Mouse (Mus musculus) heart, embryonic 14.5 days (tissue): ENCODE data around the gene Rgs11. TPM values are rescaled to one million over a fixed set of nuclear protein-coding genes. Genes with fewer than 3 reads are reported as not detected.
"Not testable (repeated sequence)": the region's sequence is repeated elsewhere in the genome, so short reads cannot be mapped to it uniquely, and the experiment has no call there.

Experiments
- ATAC-seq: fragments of 200-750 bp; cut with Nextera tagmentation; 2 replicates; pipeline ENCODE4 v1.8.0; 2017; ENCODE audit warnings: low read depth, moderate TSS enrichment; ENCODE audit not compliant: insufficient number of reproducible peaks, insufficient read depth, low FRiP score
- H3K27ac ChIP-seq, 2 experiments: fragments of 200-500 bp in 1 of 2; fragments of 300-500 bp in 1 of 2; sonication (generic) in 1 of 2; replicated peaks in 1 of 2; 2 replicates each; pipeline ENCODE4 v1.5.1; 2012 to 2014; ENCODE audit warnings: low read depth in 2 of 2, low read length in 2 of 2, control low read depth in 1 of 2, mild to moderate bottlenecking in 1 of 2, mixed read lengths in 1 of 2; ENCODE audit not compliant: control insufficient read depth in 1 of 2, insufficient read depth in 1 of 2
- H3K27me3 ChIP-seq: fragments of 300-500 bp; sonication (generic); 2 replicates; pipeline ENCODE4 v1.6.1; 2014; ENCODE audit warnings: mild to moderate bottlenecking, low read length, control low read depth; ENCODE audit not compliant: control insufficient read depth, insufficient read depth
- H3K36me3 ChIP-seq: fragments of 300-500 bp; sonication (generic); 2 replicates; pipeline ENCODE4 v1.6.1; 2014; ENCODE audit warnings: mild to moderate bottlenecking, control low read depth, low read length, mixed read lengths; ENCODE audit not compliant: control insufficient read depth, insufficient read depth
- H3K4me1 ChIP-seq, 2 experiments: fragments of 200-500 bp in 1 of 2; fragments of 300-500 bp in 1 of 2; sonication (generic) in 1 of 2; 2 replicates each; pipeline ENCODE4 v1.6.1; 2012 to 2014; ENCODE audit warnings: low read length in 2 of 2, control low read depth in 1 of 2, mixed read lengths in 1 of 2; ENCODE audit not compliant: control insufficient read depth in 2 of 2, insufficient read depth in 2 of 2
- H3K4me2 ChIP-seq: fragments of 300-500 bp; sonication (generic); 2 replicates; pipeline ENCODE4 v1.6.1; 2014; ENCODE audit warnings: mild to moderate bottlenecking, low read length
- H3K4me3 ChIP-seq, 2 experiments: fragments of 200-500 bp in 1 of 2; fragments of 300-500 bp in 1 of 2; sonication (generic) in 1 of 2; 2 replicates each; pipeline ENCODE4 v1.5.1; 2012 to 2014; ENCODE audit warnings: low read length in 2 of 2, mild to moderate bottlenecking in 2 of 2, control low read depth in 1 of 2, low read depth in 1 of 2, moderate library complexity in 1 of 2; ENCODE audit not compliant: control insufficient read depth in 1 of 2, insufficient read depth in 1 of 2
- H3K9ac ChIP-seq: fragments of 300-500 bp; sonication (generic); 2 replicates; pipeline ENCODE4 v1.6.1; 2014; ENCODE audit warnings: mild to moderate bottlenecking, low read length
- H3K9me3 ChIP-seq: fragments of 300-500 bp; sonication (generic); 2 replicates; pipeline ENCODE4 v1.6.1; 2016; ENCODE audit warnings: low read length, control low read depth; ENCODE audit not compliant: control insufficient read depth
- WGBS: fragments of 180-500 bp; shearing (Covaris S2); extraction: QIAGEN DNeasy Blood & Tissue Kit; methylation state at CpG from one replicate; pipeline ENCODE4 v1.1.7; 2014; 5-methylcytosine and 5-hydroxymethylcytosine counted together
- polyA plus RNA-seq: library from polyadenylated mRNA; unstranded; fragments of >200 nt; fragmentation: Nextera tagmentation; extraction: Ambion mirVana; gene quantifications from 2 replicates; pipeline ENCODE4 v1.2.1, GENCODE M21; 2014

The Rgs11 gene
- polyA plus RNA-seq, 1 experiment from 2014 or later, result 6.8 TPM

DNA sequence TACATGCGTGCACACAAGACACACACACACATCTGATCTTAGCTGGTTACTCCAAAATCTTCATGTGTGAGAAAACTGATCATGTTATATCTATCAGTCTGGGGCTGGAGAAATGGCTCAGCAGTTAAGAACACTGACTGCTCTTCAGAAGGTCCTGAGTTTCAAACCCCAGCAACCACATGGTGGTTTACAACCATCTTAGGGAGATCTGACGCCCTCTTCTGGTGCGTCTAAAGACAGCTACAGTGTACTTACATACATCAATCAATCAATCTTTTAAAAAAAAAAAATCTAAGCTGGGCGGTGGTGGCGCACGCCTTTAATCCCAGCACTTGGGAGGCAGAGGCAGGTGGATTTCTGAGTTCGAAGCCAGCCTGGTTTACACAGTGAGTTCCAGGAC is 11.3 kb upstream of the Rgs11 start:
- H3K9me3 ChIP-seq, ATAC-seq, H3K4me1 ChIP-seq, H3K9ac ChIP-seq, H3K4me3 ChIP-seq, H3K27me3 ChIP-seq, H3K4me2 ChIP-seq, H3K27ac ChIP-seq: not testable (repeated sequence)
- peaks cover 100% of the 10 kb centered on the region for H3K36me3 ChIP-seq
- WGBS, result 90% methylated on average over 7 of the region's 7 CpGs

DNA sequence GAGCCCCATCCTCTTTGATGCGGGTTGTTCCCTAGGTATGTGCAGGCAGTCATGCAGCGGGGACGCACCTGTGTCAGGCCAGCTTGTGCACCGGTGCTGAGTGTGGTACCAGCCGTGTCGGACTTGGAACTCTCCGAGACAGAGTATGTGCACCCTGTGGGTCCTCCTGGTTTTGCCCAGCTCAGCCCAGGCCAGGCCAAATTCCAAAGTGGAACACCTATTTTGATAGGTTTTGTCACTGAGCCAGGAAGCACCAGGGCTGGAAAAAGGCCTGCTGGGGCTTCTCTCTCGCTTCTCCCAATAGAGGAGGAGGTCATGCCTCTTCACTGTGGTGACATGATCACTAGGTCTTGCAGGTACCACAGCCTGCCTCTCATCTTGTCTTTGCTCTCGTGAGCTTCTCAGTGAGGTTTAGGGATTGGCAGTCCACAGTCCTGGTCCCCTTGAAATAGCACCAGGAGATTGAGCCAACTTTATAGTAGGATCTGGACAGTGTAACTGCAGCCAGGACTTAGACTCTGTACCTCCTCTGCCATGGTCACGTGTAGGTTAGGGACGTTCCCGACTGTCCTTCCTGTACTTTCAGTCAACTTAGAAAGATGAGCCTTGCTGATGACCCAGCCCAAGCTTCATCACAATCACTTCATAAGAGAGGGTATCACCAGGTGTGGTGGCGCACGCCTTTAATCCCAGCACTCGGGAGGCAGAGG is 10.1 kb upstream of the Rgs11 start:
- Histone ChIP-seq H3K9me3 (no peaks in the 10 kb centered on the region), H3K4me3 (no peak overlapping the region), H3K4me2 (no peak overlapping the region), H3K9ac (no peak overlapping the region), H3K36me3 (peaks cover 98% of the 10 kb centered on the region), H3K4me1 (no peaks in the 10 kb centered on the region), H3K27me3 (no peaks in the 10 kb centered on the region), H3K27ac (no peak overlapping the region)
- WGBS, result 95% methylated on average over 15 of the region's 15 CpGs
- ATAC-seq, result no peak

DNA sequence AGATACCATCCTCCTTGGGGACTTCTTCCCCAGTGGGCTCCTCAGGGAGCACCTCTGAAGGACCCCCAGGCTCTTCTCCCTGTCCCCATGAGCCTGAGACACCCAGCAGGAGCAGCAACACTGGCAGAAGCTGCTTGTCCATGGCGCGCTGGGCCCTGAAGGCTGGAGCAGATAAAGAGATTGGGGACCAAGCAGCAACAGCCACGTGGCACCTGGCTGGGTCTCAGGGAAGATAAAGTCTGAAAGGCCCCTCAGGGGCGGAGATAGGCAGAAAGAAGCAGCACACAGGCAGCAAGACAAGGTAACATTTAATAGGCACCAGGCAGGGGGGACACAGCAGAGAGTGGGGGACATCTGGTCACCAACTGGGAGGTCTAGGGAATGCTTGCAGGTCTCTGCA is 3.9 kb upstream of the Rgs11 start, which contains the start of gene Pdia2:
Pdia2 (minus strand) TSS at position 196 of the 400 bp plus-strand sequence.
- Histone ChIP-seq H3K27ac (no peak within 1 kb of the TSS), H3K9ac (no peak within 1 kb of the TSS), H3K4me1 (peaks cover 0 to 10% of the 10 kb centered on the region in 2 experiments; a peak in 2 of 4 replicates), H3K9me3 (no peaks in the 10 kb centered on the region), H3K36me3 (peaks cover 40% of the 10 kb centered on the region), H3K4me3 (no peak within 1 kb of the TSS), H3K4me2 (no peak within 1 kb of the TSS), H3K27me3 (peaks cover 46% of the 10 kb centered on the region)
- ATAC-seq, result no peak
- 52% methylated on average over 4 of the region's 4 CpGs for WGBS

DNA sequence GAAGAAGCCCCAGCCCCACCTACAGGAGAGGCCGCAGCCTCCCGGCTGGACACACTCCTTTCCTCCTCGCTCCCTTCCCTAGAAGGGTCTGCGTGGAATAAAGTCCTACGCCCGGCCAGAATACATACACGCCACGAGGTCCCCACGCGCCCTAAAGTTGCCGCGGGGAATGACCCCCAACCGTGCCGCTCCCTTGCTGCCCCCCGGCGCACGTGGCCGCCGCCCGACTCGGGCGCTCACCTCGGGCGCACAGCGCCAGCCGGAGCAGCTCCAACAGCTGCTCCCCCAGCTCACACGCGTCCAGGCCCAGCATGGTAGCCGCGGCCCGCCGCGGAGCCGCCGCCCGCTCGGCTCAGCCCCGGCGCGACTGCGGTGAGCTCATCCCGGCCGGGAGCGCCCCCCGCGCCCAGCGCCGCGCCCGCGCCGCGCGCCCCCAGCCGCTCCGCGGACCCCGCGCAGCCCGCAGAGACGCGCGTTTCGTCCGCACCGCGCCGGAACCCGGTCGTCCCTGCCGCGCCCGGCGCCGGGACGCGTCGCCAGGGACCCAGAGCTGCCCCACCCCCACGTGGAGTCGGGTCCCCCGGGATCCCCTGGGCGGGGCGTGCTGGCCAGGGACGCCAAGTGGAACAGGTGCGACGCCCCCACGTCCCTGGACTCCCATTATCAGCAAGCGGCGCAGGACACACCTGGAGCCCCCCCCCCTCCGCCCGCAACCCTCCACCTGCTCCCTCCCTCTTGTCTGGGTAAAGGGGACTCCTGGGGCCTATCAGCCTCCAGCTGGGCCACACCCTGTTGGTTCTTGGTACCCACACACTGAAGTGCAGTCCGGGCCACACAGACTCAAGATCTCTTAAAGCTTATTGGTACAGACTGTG is 1.7 kb upstream of the Rgs11 start:
- Histone ChIP-seq H3K4me3 (peak overlapping the region; percentile 48 to 54), H3K27ac (no peak overlapping the region), H3K9ac (peak overlapping the region; percentile 67), H3K4me2 (peak overlapping the region; percentile 96), H3K27me3 (peaks cover 56% of the 10 kb centered on the region), H3K36me3 (peaks cover 18% of the 10 kb centered on the region), H3K9me3 (no peaks in the 10 kb centered on the region), H3K4me1 (peaks cover 0 to 10% of the 10 kb centered on the region in 2 experiments; a peak in 2 of 4 replicates)
- WGBS, result 1% methylated on average over 83 of the region's 92 CpGs
- ATAC-seq, result no peak

DNA sequence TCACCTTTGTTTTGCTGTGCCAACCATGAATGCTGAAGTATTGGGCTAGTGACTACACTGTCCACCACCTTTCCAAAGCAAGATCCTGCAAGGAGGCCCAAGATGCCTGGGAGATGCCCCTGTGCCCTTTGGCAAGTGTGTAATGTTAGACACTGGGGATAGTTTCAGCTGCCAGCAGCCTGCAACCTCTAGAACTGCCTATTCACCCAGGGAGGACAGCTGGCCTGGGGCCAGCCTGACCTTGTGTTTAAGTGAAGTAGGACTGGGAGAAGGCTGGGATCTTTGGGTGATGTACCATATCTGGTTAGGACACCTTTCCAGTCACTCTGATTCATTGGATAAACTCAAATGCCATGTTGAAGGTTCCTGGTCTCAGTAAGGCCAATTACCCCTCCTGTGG is 753 bp upstream of the Rgs11 start:
- Histone ChIP-seq H3K4me2 (no peak overlapping the region), H3K36me3 (peaks cover 9% of the 10 kb centered on the region), H3K9ac (no peak overlapping the region), H3K4me1 (peaks cover 0 to 10% of the 10 kb centered on the region in 2 experiments; a peak in 2 of 4 replicates), H3K27ac (no peak overlapping the region), H3K4me3 (no peak overlapping the region), H3K27me3 (peaks cover 56% of the 10 kb centered on the region), H3K9me3 (no peaks in the 10 kb centered on the region)
- ATAC-seq, result no peak

DNA sequence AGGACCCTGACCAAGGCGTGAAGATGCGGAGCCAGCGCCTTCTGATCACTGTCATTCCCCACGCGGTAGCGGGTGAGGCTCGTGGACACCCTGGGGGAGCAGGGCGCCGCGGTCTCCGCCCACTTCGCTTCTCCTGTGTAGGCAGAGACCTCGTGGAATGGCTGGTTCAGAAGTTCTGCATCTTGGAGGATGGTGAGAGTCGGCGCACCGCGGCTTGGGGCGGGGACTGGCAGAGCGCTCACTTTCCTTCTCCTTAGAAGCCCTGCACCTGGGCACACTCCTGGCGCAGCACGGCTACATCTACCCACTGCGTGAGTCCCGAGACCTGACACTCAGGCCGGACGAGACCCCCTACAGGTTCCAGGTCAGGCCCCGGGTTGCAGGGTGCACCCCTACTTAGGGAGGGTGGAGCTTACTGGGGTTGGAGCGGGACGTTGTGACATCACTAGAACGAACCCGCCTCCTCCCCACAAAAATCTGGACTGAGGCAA is 615 bp downstream of the Rgs11 start:
- Histone ChIP-seq H3K27ac (no peak overlapping the region), H3K9ac (peak overlapping the region; percentile 57), H3K4me1 (peaks cover 0 to 10% of the 10 kb centered on the region in 2 experiments; a peak in 2 of 4 replicates), H3K4me2 (peak overlapping the region; percentile 97), H3K27me3 (peaks cover 56% of the 10 kb centered on the region), H3K4me3 (peak overlapping the region; percentile 53 to 59), H3K36me3 (no peaks in the 10 kb centered on the region), H3K9me3 (no peaks in the 10 kb centered on the region)
- 1% methylated on average over 29 of the region's 30 CpGs for WGBS
- ATAC-seq, result no peak

DNA sequence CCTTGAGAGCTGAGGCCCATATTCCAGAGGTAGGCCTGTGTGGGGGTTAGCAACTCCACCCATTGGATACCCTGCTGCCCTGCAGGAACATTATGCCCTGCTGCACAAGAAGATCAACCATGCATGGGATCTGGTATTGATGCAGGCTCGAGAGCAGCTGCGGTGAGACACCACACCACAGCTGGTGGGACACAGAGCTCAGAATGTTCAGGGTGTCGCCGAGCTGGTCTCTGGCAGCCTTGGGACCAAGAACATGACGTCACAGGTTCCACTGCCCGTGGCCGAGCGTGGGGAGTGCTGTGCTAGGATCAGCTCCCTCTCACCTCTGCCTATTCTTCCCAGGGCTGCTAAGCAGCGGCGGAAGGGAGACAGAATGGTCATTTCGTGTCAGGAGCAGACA is 2.0 kb downstream of the Rgs11 start:
- no peaks in the 10 kb centered on the region for H3K36me3 ChIP-seq
- H3K4me1 ChIP-seq, result peaks cover 0 to 10% of the 10 kb centered on the region in 2 experiments; a peak in 2 of 4 replicates
- H3K4me3 ChIP-seq, result no peak overlapping the region
- no peak for ATAC-seq
- H3K9ac ChIP-seq, result no peak overlapping the region
- no peak overlapping the region for H3K27ac ChIP-seq
- H3K27me3 ChIP-seq, result peaks cover 48% of the 10 kb centered on the region
- no peak overlapping the region for H3K4me2 ChIP-seq
- WGBS, result 33% methylated on average over 11 of the region's 11 CpGs
- H3K9me3 ChIP-seq, result no peaks in the 10 kb centered on the region
